Mouse (Mus musculus) embryonic facial prominence, embryonic 15.5 days (tissue): ENCODE data around the gene BC049730. TPM values are rescaled to one million over a fixed set of nuclear protein-coding genes. Genes with fewer than 3 reads are reported as not detected.

Source experiments
- polyA plus RNA-seq: library from polyadenylated mRNA; unstranded; fragments of >200 nt; fragmentation: Nextera tagmentation; extraction: Ambion mirVana; gene quantifications from 2 replicates; pipeline ENCODE4 v1.2.1, GENCODE M21; 2015

The BC049730 gene
- polyA plus RNA-seq, 1 experiment from 2014 or later, result not detected

Other genes with a start within 250 kb of the BC049730 start
- 8.8 and 12.6 TPM in 2 replicates for gene Plaur, start 246.8 kb upstream of the BC049730 start, polyA plus RNA-seq
- 7.5 and 8.0 TPM in 2 replicates for gene Cadm4, start 227.2 kb upstream of the BC049730 start, polyA plus RNA-seq
- gene Zfp428, start 202.2 kb upstream of the BC049730 start, polyA plus RNA-seq, result 65.9 and 69.2 TPM in 2 replicates
- gene AC161166.1, start 196.8 kb upstream of the BC049730 start, polyA plus RNA-seq, result 0.62 and 0.72 TPM in 2 replicates
- 11.2 and 11.4 TPM in 2 replicates for gene Irgq, start 178.6 kb upstream of the BC049730 start, polyA plus RNA-seq
- 9.4 and 16.4 TPM in 2 replicates for gene Pinlyp, start 163.1 kb upstream of the BC049730 start, polyA plus RNA-seq
- gene Xrcc1, start 163.0 kb upstream of the BC049730 start, polyA plus RNA-seq, result 122 and 127 TPM in 2 replicates
- 27.3 and 27.8 TPM in 2 replicates for gene Ethe1, start 121.7 kb upstream of the BC049730 start, polyA plus RNA-seq
- 6.9 and 7.9 TPM in 2 replicates for gene Zfp575, start 121.6 kb upstream of the BC049730 start, polyA plus RNA-seq
- 1.1 and 1.4 TPM in 2 replicates for gene Phldb3, start 98.5 kb upstream of the BC049730 start, polyA plus RNA-seq
- gene Lypd3, start 72.7 kb upstream of the BC049730 start, polyA plus RNA-seq, result 94.6 and 109 TPM in 2 replicates
- gene Tex101, start 32.6 kb upstream of the BC049730 start, polyA plus RNA-seq, result not detected in 2 replicates
- gene Gm4763, start 17.7 kb downstream of the BC049730 start, polyA plus RNA-seq, result not detected in 2 replicates
- gene Cd177, start 51.1 kb downstream of the BC049730 start, polyA plus RNA-seq, result 0.66 and 1.3 TPM in 2 replicates
- 0.35 TPM in 2 replicates for gene Ceacam10, start 68.0 kb downstream of the BC049730 start, polyA plus RNA-seq
- 8.1 and 21.7 TPM in 2 replicates for gene Gm9844, start 153.0 kb downstream of the BC049730 start, polyA plus RNA-seq
- gene Lypd4, start 160.7 kb downstream of the BC049730 start, polyA plus RNA-seq, result not detected in 2 replicates
- 0.09 TPM in 1 of 2 replicates, not detected in the other for gene Dmrtc2, start 160.8 kb downstream of the BC049730 start, polyA plus RNA-seq
- 2,979 and 3,008 TPM in 2 replicates for gene Rps19, start 175.1 kb downstream of the BC049730 start, polyA plus RNA-seq
- gene Cd79a, start 188.1 kb downstream of the BC049730 start, polyA plus RNA-seq, result 0.59 and 0.69 TPM in 2 replicates
- gene Arhgef1, start 193.7 kb downstream of the BC049730 start, polyA plus RNA-seq, result 121 and 126 TPM in 2 replicates
- not detected in 2 replicates for gene Gm4881, start 235.3 kb downstream of the BC049730 start, polyA plus RNA-seq